Mouse (Mus musculus) liver, adult 2 months (tissue): Measurements from ENCODE around the gene Ap1b1. TPM values are rescaled to one million over a fixed set of nuclear protein-coding genes. Genes with fewer than 3 reads are reported as not detected.

ENCODE experiments used
- DNase-seq: peaks from one replicate; pipeline ENCODE4 v3.0.0-alpha.2; 2011; ENCODE audit warnings: low read depth, low spot score; ENCODE audit errors: extremely low read depth
- H3K27ac ChIP-seq: fragments of 200-500 bp; replicated peaks from 2 replicates; pipeline ENCODE4 v1.5.1; 2012; ENCODE audit warnings: low read depth, mild to moderate bottlenecking, control low read depth, inconsistent platforms, low read length; ENCODE audit not compliant: insufficient read depth
- H3K27me3 ChIP-seq: fragments of 200-500 bp; 2 replicates; pipeline ENCODE4 v1.6.1; 2012; ENCODE audit warnings: mild to moderate bottlenecking, moderate library complexity, low read length, inconsistent platforms; ENCODE audit not compliant: control insufficient read depth, insufficient read depth
- H3K36me3 ChIP-seq: fragments of 200-500 bp; 2 replicates; pipeline ENCODE4 v1.6.1; 2012; ENCODE audit warnings: low read length, inconsistent platforms; ENCODE audit not compliant: control insufficient read depth, insufficient read depth
- H3K4me1 ChIP-seq: fragments of 200-500 bp; 2 replicates; pipeline ENCODE4 v1.6.1; 2011; ENCODE audit warnings: low read length; ENCODE audit not compliant: control insufficient read depth, insufficient read depth
- H3K4me3 ChIP-seq: fragments of 200-500 bp; 2 replicates; pipeline ENCODE4 v1.5.1; 2011; ENCODE audit warnings: low read depth, mild to moderate bottlenecking, control low read depth, low read length, moderate library complexity; ENCODE audit not compliant: insufficient read depth
- H3K79me2 ChIP-seq: fragments of 200-500 bp; 2 replicates; pipeline ENCODE4 v1.6.1; 2012; ENCODE audit warnings: inconsistent platforms, mild to moderate bottlenecking, low read length, moderate library complexity; ENCODE audit not compliant: control insufficient read depth, insufficient read depth
- H3K9ac ChIP-seq: fragments of 200-500 bp; 2 replicates; pipeline ENCODE4 v1.6.1; 2012; ENCODE audit warnings: low read depth, mild to moderate bottlenecking, control low read depth, inconsistent platforms, low read length
- CTCF ChIP-seq: fragments of 200-500 bp; IDR thresholded peaks from 2 replicates; pipeline ENCODE4 v1.5.1; 2011; ENCODE audit warnings: low read depth, low read length, control low read depth
- POLR2A ChIP-seq: fragments of 200-500 bp; IDR thresholded peaks from 2 replicates; pipeline ENCODE4 v1.6.1; 2011; ENCODE audit warnings: low read length, control low read depth; ENCODE audit not compliant: insufficient read depth; ENCODE audit errors: extremely low read depth
- WGBS: fragments of 180-500 bp; shearing (Covaris S2); methylation state at CpG from one replicate; pipeline ENCODE4 v1.1.7; 2018; 5-methylcytosine and 5-hydroxymethylcytosine counted together
- polyA plus RNA-seq: library from polyadenylated mRNA; depleted of rRNA; stranded (reverse); fragments of >200 nt; gene quantifications from 2 replicates; pipeline ENCODE4 v1.2.3, GENCODE M21; 2012
- total RNA-seq: library from RNA; depleted of rRNA; stranded (reverse); fragments of >200 nt; gene quantifications from 2 replicates; pipeline ENCODE4 v1.2.3, GENCODE M21; 2014

Gene Ap1b1
- total and polyA plus RNA-seq, 2 experiments, result 30.1 to 48.8 TPM

DNA sequence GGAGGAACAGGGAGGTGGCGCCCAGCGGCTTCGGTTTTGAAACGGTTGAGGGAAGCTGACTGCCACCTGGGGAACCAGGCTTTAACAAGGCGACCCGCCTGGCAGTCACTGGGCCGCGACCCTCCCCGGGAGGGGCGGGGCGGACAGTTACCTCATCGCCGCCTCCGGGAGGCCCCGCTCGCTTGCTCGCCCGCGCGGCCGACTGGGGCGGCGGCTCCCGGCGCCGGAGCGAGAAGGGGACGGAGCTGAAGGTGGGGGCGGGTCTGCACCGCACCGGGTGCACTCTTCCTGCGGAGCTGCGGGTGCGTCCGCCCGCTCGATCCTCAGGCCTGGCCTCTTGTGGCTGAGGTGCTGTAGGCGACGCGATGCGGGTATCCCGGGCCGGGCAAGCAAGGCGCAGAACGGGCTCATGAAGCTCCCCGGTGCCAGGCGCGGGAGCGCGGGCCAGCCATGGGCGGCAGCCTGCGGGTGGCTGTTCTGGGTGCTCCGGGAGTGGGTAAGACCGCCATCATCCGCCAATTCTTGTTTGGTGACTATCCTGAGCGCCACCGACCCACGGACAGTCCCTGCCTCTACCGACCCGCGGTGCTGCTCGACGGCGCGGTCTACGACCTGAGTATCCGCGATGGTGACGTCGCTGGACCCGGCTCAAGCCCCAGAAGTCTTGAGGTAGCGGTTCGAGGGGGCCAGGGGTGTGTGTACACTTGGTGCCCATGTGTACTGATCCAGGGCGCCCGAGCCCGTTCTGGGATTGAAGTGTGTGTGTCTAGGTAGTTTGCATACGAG is 71.4 kb downstream of the Ap1b1 start, which contains the start of gene Rasl10a:
TSS of gene Rasl10a (plus strand) at position 273 of the 786 bp plus-strand sequence.
- no peak for DNase-seq
- WGBS, result 2% methylated on average over 77 of the region's 77 CpGs
- Histone ChIP-seq H3K36me3 (no peaks in the 10 kb centered on the region), H3K4me3 (peak within 1 kb of the TSS; percentile 52), H3K27me3 (0 out of 2 replicates have a peak, but pooled peaks cover 7% of the 10 kb centered on the region), H3K4me1 (peaks cover 13% of the 10 kb centered on the region), H3K79me2 (0 out of 2 replicates have a peak, but pooled peaks cover 1% of the 10 kb centered on the region), H3K27ac (no peak within 1 kb of the TSS), H3K9ac (peak within 1 kb of the TSS; percentile 50)
- TF ChIP-seq POLR2A (no peak), CTCF (no peak)

DNA sequence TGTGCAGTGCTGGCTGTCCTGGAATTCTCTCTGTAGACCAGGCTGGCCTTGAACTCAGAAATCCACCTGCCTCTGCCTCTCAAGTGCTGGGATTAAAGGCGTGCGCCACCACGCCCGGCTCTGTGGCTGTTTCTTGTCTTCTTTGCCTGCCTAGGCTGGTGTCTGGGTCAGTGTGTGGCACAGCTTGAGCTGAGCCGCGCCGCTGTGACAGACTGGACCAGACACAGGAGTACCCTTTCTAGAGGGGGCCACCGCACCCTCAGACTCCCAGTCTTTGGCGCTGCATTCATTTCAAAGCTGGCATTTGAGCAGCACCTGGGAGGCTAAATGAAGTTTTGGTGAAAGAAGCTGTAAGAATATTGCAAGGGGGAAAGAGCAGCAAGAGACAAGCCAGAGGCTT is 72.2 kb downstream of the Ap1b1 start:
- H3K79me2 ChIP-seq, result 0 out of 2 replicates have a peak, but pooled peaks cover 6% of the 10 kb centered on the region
- H3K36me3 ChIP-seq, result no peaks in the 10 kb centered on the region
- TF ChIP-seq POLR2A (no peak), CTCF (no peak)
- H3K4me1 ChIP-seq, result peaks cover 13% of the 10 kb centered on the region
- DNase-seq, result no peak
- 29% methylated on average over 9 of the region's 9 CpGs for WGBS
- no peak overlapping the region for H3K4me3 ChIP-seq
- H3K9ac ChIP-seq, result no peak overlapping the region
- no peak overlapping the region for H3K27ac ChIP-seq
- 0 out of 2 replicates have a peak, but pooled peaks cover 7% of the 10 kb centered on the region for H3K27me3 ChIP-seq

DNA sequence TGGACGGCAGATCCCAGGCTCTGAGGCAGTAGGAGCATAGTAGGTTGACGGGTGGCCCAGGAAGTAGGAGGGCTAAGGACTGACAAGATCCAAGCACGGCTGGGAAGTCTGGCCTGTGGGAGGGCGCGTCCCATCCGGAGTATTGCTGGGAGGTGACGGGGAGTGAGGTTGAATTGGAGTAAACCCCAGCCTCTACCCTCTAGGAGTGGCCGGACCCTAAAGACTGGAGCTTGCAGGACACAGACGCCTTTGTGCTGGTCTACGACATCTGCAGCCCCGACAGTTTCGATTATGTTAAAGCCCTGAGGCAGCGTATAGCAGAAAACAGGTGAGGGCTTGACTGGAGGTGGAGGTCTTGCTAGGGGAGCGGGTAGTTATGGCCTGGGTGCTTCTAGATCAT is 72.6 kb downstream of the Ap1b1 start:
- Histone ChIP-seq H3K27ac (no peak overlapping the region), H3K4me1 (peaks cover 17% of the 10 kb centered on the region), H3K27me3 (0 out of 2 replicates have a peak, but pooled peaks cover 7% of the 10 kb centered on the region), H3K36me3 (no peaks in the 10 kb centered on the region), H3K79me2 (peaks cover 8% of the 10 kb centered on the region; the same call in 1 of the 2 replicates), H3K9ac (no peak overlapping the region), H3K4me3 (no peak overlapping the region)
- TF ChIP-seq POLR2A (no peak), CTCF (no peak)
- no peak for DNase-seq
- 41% methylated on average over 14 of the region's 14 CpGs for WGBS

DNA sequence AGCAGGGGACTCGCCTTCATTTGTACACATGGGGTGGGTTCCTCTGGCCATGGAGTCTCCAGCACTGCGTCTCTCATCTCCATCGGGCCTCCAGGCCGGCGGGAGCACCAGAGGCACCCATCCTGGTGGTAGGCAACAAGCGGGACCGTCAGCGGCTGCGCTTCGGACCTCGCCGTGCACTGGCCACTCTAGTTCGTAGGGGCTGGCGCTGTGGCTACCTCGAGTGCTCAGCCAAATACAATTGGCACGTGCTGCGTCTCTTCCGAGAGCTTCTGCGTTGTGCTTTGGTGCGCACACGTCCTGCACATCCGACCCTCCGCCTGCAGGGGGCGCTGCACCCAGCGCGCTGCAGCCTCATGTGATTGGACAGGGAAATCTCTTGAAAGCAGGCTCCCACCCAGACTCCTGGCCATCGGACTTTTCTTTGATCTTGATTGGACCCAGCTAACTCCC is 73.1 kb downstream of the Ap1b1 start:
- peaks cover 8% of the 10 kb centered on the region; the same call in 1 of the 2 replicates for H3K79me2 ChIP-seq
- no peaks in the 10 kb centered on the region for H3K36me3 ChIP-seq
- no peak overlapping the region for H3K27ac ChIP-seq
- peak; percentile 92 for TF ChIP-seq CTCF
- no peak for TF ChIP-seq POLR2A
- H3K27me3 ChIP-seq, result 0 out of 2 replicates have a peak, but pooled peaks cover 7% of the 10 kb centered on the region
- 30% methylated on average over 27 of the region's 27 CpGs for WGBS
- no peak overlapping the region for H3K9ac ChIP-seq
- DNase-seq, result peak; percentile 40
- H3K4me1 ChIP-seq, result peaks cover 20% of the 10 kb centered on the region
- H3K4me3 ChIP-seq, result no peak overlapping the region

DNA sequence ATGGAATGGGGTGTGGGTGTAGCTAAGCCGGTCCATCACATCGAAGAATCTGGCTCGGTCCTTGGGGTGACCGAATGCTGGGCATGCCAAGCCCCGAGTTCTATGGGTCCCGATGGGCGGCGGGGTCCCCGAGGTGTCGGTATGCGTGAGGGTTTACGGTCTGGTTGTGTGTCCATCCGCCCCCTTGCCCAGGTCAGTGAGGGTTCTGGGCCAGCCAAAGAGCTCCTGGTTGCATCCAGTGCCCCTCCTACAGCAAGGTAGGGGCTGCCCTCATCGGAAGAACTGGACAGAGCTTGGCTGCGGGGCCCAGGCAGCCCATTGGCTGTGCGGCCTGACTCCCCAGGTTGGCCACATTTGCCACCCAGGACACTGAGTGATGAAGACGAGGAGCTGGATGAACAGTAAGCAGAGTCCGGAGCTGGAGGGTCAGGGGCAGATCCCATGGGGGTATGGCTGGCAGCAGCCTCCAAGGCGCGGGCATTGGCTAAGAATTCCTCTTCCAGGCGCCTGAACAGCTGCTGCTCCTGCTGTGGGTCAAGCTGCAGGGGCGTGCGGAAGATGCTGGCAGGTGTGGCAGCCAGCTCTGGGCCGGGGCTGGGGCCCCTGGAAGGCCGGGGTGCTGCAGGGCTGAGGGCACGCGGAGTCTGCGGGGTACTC is 74.3 kb downstream of the Ap1b1 start:
- no peak for DNase-seq
- 93% methylated on average over 28 of the region's 28 CpGs for WGBS
- TF ChIP-seq CTCF (no peak), POLR2A (no peak)
- Histone ChIP-seq H3K27me3 (0 out of 2 replicates have a peak, but pooled peaks cover 7% of the 10 kb centered on the region), H3K4me3 (no peak overlapping the region), H3K79me2 (peaks cover 8% of the 10 kb centered on the region; the same call in 1 of the 2 replicates), H3K36me3 (no peaks in the 10 kb centered on the region), H3K4me1 (peaks cover 22% of the 10 kb centered on the region), H3K9ac (no peak overlapping the region), H3K27ac (no peak overlapping the region)
